Mouse (Mus musculus) midbrain, postnatal 0 days (tissue): ENCODE measurements around the gene Olfr453. TPM values are rescaled to one million over a fixed set of nuclear protein-coding genes. Genes with fewer than 3 reads are reported as not detected.

Experiments
- ATAC-seq: fragments of 200-750 bp; cut with Nextera tagmentation; 2 replicates; pipeline ENCODE4 v1.8.0; 2017; ENCODE audit warnings: moderate number of reproducible peaks, mild to moderate bottlenecking, moderate TSS enrichment, moderate library complexity; ENCODE audit not compliant: low FRiP score
- DNase-seq: peaks from one replicate; pipeline ENCODE4 v3.0.0-alpha.2; 2015; ENCODE audit warnings: low spot score
- H3K27ac ChIP-seq: fragments of 300-500 bp; sonication (generic); 2 replicates; pipeline ENCODE4 v1.5.1; 2014; ENCODE audit warnings: low read depth, mild to moderate bottlenecking, low read length, mixed read lengths
- H3K27me3 ChIP-seq: fragments of 300-500 bp; sonication (generic); 2 replicates; pipeline ENCODE4 v1.6.1; 2014; ENCODE audit warnings: low read length, control low read depth, mixed read lengths; ENCODE audit not compliant: insufficient read depth
- H3K36me3 ChIP-seq: fragments of 300-500 bp; sonication (generic); 2 replicates; pipeline ENCODE4 v1.6.1; 2014; ENCODE audit warnings: low read length, control low read depth, mixed read lengths; ENCODE audit not compliant: insufficient read depth
- H3K4me1 ChIP-seq: fragments of 300-500 bp; sonication (generic); 2 replicates; pipeline ENCODE4 v1.6.1; 2014; ENCODE audit warnings: mild to moderate bottlenecking, control low read depth, antibody characterized with exemption, low read length, mixed read lengths; ENCODE audit not compliant: insufficient read depth
- H3K4me2 ChIP-seq: fragments of 300-500 bp; sonication (generic); 2 replicates; pipeline ENCODE4 v1.6.1; 2014; ENCODE audit warnings: low read depth, mild to moderate bottlenecking, low read length, mixed read lengths; ENCODE audit not compliant: poor library complexity, severe bottlenecking
- H3K4me3 ChIP-seq: fragments of 300-500 bp; sonication (generic); 2 replicates; pipeline ENCODE4 v1.5.1; 2014; ENCODE audit warnings: low read depth, mild to moderate bottlenecking, low read length, moderate library complexity
- H3K9ac ChIP-seq: fragments of 300-500 bp; sonication (generic); replicated peaks from 2 replicates; pipeline ENCODE4 v1.6.1; 2014; ENCODE audit warnings: mild to moderate bottlenecking, low read length, moderate library complexity, mixed read lengths; ENCODE audit not compliant: poor library complexity, severe bottlenecking
- H3K9me3 ChIP-seq: fragments of 300-500 bp; sonication (generic); 2 replicates; pipeline ENCODE4 v1.6.1; 2016; ENCODE audit warnings: low read length, control low read depth
- CTCF ChIP-seq: IDR thresholded peaks from 2 replicates; pipeline ENCODE4 v1.5.1; 2016; ENCODE audit warnings: antibody characterized with exemption, mild to moderate bottlenecking
- WGBS: fragments of 180-500 bp; shearing (Covaris S2); extraction: QIAGEN DNeasy Blood & Tissue Kit; methylation state at CpG from one replicate; pipeline ENCODE4 v1.1.7; 2014; 5-methylcytosine and 5-hydroxymethylcytosine counted together
- polyA plus RNA-seq: library from polyadenylated mRNA; unstranded; fragments of >200 nt; fragmentation: Nextera tagmentation; extraction: Ambion mirVana; gene quantifications from 2 replicates; pipeline ENCODE4 v1.2.1, GENCODE M21; 2015
- total RNA-seq: library from RNA; depleted of rRNA; stranded (reverse); fragments of >200 nt; gene quantifications from 2 replicates; pipeline ENCODE4 v1.2.3, GENCODE M21; 2014

Gene Olfr453
- total and polyA plus RNA-seq, 2 experiments from 2014 or later = not detected

GRCm38 (mm10) chr6:42714668-42715067 is 24.5 kb upstream of the Olfr453 start:
- Histone ChIP-seq H3K27ac (no peak overlapping the region), H3K27me3 (no peaks in the 10 kb centered on the region), H3K9me3 (no peaks in the 10 kb centered on the region), H3K4me2 (no peak overlapping the region), H3K4me3 (no peak overlapping the region), H3K36me3 (no peaks in the 10 kb centered on the region), H3K9ac (no peak overlapping the region), H3K4me1 (no peaks in the 10 kb centered on the region)
- WGBS = 72% methylated on average over 8 of the region's 8 CpGs
- no peak for ATAC-seq
- no peak for DNase-seq
- no peak for TF ChIP-seq CTCF

GRCm38 (mm10) chr6:42717973-42718372 is 21.2 kb upstream of the Olfr453 start:
- Histone ChIP-seq H3K9ac (no peak overlapping the region), H3K27ac (no peak overlapping the region), H3K4me1 (no peaks in the 10 kb centered on the region), H3K27me3 (no peaks in the 10 kb centered on the region), H3K36me3 (no peaks in the 10 kb centered on the region), H3K4me2 (no peak overlapping the region), H3K9me3 (no peaks in the 10 kb centered on the region), H3K4me3 (no peak overlapping the region)
- no peak for TF ChIP-seq CTCF
- ATAC-seq (no peak), DNase-seq (no peak)

- Histone ChIP-seq H3K4me1 (no peaks in the 10 kb centered on the region), H3K9ac (no peak overlapping the region), H3K27me3 (no peaks in the 10 kb centered on the region), H3K4me2 (no peak overlapping the region), H3K4me3 (no peak overlapping the region), H3K36me3 (no peaks in the 10 kb centered on the region), H3K27ac (no peak overlapping the region), H3K9me3 (no peaks in the 10 kb centered on the region)
- ATAC-seq (no peak), DNase-seq (no peak)
- 77% methylated on average over 5 of the region's 5 CpGs for WGBS
- TF ChIP-seq CTCF = no peak
Observed at GRCm38 (mm10) chr6:42742303-42742702, 3.1 kb downstream of the Olfr453 start.

- Histone ChIP-seq H3K4me2 (no peak overlapping the region), H3K9me3 (no peaks in the 10 kb centered on the region), H3K27me3 (no peaks in the 10 kb centered on the region), H3K36me3 (no peaks in the 10 kb centered on the region), H3K4me3 (no peak overlapping the region), H3K4me1 (no peaks in the 10 kb centered on the region), H3K27ac (no peak overlapping the region), H3K9ac (no peak overlapping the region)
- DNase-seq (no peak), ATAC-seq (no peak)
- TF ChIP-seq CTCF = no peak
Observed at GRCm38 (mm10) chr6:42747846-42748245, 8.7 kb downstream of the Olfr453 start.

- no peak for DNase-seq
- Histone ChIP-seq H3K9ac (no peak within 1 kb of the TSS), H3K4me3 (no peak within 1 kb of the TSS), H3K27me3 (no peaks in the 10 kb centered on the region), H3K9me3 (no peaks in the 10 kb centered on the region), H3K4me1 (no peaks in the 10 kb centered on the region), H3K27ac (no peak within 1 kb of the TSS), H3K36me3 (no peaks in the 10 kb centered on the region), H3K4me2 (no peak within 1 kb of the TSS)
- ATAC-seq = no peak
- TF ChIP-seq CTCF = no peak
- WGBS = 81% methylated on average over 1 of the region's 1 CpGs
Observed at GRCm38 (mm10) chr6:42756104-42756503, 16.9 kb downstream of the Olfr453 start, which contains the start of gene Olfr38. TSS of gene Olfr38 (plus strand) at chr6:42756404.

GRCm38 (mm10) chr6:42777066-42777465 is 37.9 kb downstream of the Olfr453 start:
- Histone ChIP-seq H3K27me3 (no peaks in the 10 kb centered on the region), H3K4me1 (no peaks in the 10 kb centered on the region), H3K9me3 (no peaks in the 10 kb centered on the region), H3K4me2 (no peak overlapping the region), H3K27ac (no peak overlapping the region), H3K9ac (no peak overlapping the region), H3K4me3 (no peak overlapping the region), H3K36me3 (no peaks in the 10 kb centered on the region)
- no peak for TF ChIP-seq CTCF
- DNase-seq (no peak), ATAC-seq (no peak)
- 91% methylated on average over 1 of the region's 1 CpGs for WGBS

GRCm38 (mm10) chr6:42784793-42785192 is 45.6 kb downstream of the Olfr453 start, which contains the start of gene Olfr452:
TSS of gene Olfr452 (plus strand) at chr6:42785093.
- H3K4me3 ChIP-seq = no peak within 1 kb of the TSS
- H3K27me3 ChIP-seq = no peaks in the 10 kb centered on the region
- H3K4me2 ChIP-seq = no peak within 1 kb of the TSS
- no peak for DNase-seq
- H3K9ac ChIP-seq = no peak within 1 kb of the TSS
- no peak within 1 kb of the TSS for H3K27ac ChIP-seq
- no peaks in the 10 kb centered on the region for H3K36me3 ChIP-seq
- H3K4me1 ChIP-seq = no peaks in the 10 kb centered on the region
- no peaks in the 10 kb centered on the region for H3K9me3 ChIP-seq
- TF ChIP-seq CTCF = no peak
- ATAC-seq = no peak
